Mouse (Mus musculus) forebrain, embryonic 16.5 days (tissue): ENCODE data around the gene Cmtm8. TPM values are rescaled to one million over a fixed set of nuclear protein-coding genes. Genes with fewer than 3 reads are reported as not detected.

Source experiments
- ATAC-seq: fragments of 200-750 bp; cut with Nextera tagmentation; 2 replicates; pipeline ENCODE4 v1.8.0; 2017; ENCODE audit warnings: mild to moderate bottlenecking, moderate library complexity
- H3K27ac ChIP-seq: fragments of 300-500 bp; sonication (generic); 2 replicates; pipeline ENCODE4 v1.5.1; 2014; ENCODE audit warnings: low read length, control low read depth
- H3K27me3 ChIP-seq: fragments of 300-500 bp; sonication (generic); replicated peaks from 2 replicates; pipeline ENCODE4 v1.6.1; 2014; ENCODE audit warnings: low read length; ENCODE audit not compliant: control insufficient read depth, insufficient read depth
- H3K36me3 ChIP-seq: fragments of 300-500 bp; sonication (generic); 2 replicates; pipeline ENCODE4 v1.6.1; 2014; ENCODE audit not compliant: control insufficient read depth, insufficient read depth
- H3K4me1 ChIP-seq: fragments of 300-500 bp; sonication (generic); replicated peaks from 2 replicates; pipeline ENCODE4 v1.6.1; 2014; ENCODE audit warnings: low read length; ENCODE audit not compliant: control insufficient read depth, insufficient read depth
- H3K4me2 ChIP-seq: fragments of 300-500 bp; sonication (generic); 2 replicates; pipeline ENCODE4 v1.6.1; 2014; ENCODE audit warnings: mild to moderate bottlenecking, low read length, control low read depth
- H3K4me3 ChIP-seq: fragments of 300-500 bp; sonication (generic); replicated peaks from 2 replicates; pipeline ENCODE4 v1.5.1; 2014; ENCODE audit warnings: mild to moderate bottlenecking, low read length, control low read depth
- H3K9ac ChIP-seq: fragments of 300-500 bp; sonication (generic); replicated peaks from 2 replicates; pipeline ENCODE4 v1.6.1; 2014; ENCODE audit warnings: low read depth, low read length, control low read depth
- H3K9me3 ChIP-seq: fragments of 300-500 bp; sonication (generic); 2 replicates; pipeline ENCODE4 v1.6.1; 2016; ENCODE audit warnings: low read length; ENCODE audit not compliant: control insufficient read depth
- WGBS: fragments of 180-500 bp; shearing (Covaris S2); extraction: QIAGEN DNeasy Blood & Tissue Kit; methylation state at CpG from one replicate; pipeline ENCODE4 v1.1.7; 2014; 5-methylcytosine and 5-hydroxymethylcytosine counted together
- polyA plus RNA-seq: library from polyadenylated mRNA; unstranded; fragments of >200 nt; fragmentation: Nextera tagmentation; extraction: Ambion mirVana; gene quantifications from 2 replicates; pipeline ENCODE4 v1.2.1, GENCODE M21; 2015

The Cmtm8 gene
- polyA plus RNA-seq, 1 experiment from 2014 or later, result 8.2 TPM

- WGBS, result 95% methylated on average over 8 of the region's 8 CpGs
- Histone ChIP-seq H3K9ac (no peak overlapping the region), H3K4me1 (peaks cover 7% of the 10 kb centered on the region; the same call in 1 of the 2 replicates), H3K27me3 (no peaks in the 10 kb centered on the region), H3K4me3 (no peak overlapping the region), H3K36me3 (no peaks in the 10 kb centered on the region), H3K4me2 (no peak overlapping the region), H3K9me3 (no peaks in the 10 kb centered on the region), H3K27ac (no peak overlapping the region)
- no peak for ATAC-seq
These were observed 14.3 kb downstream of the Cmtm8 start for GRCm38 (mm10) chr9:114829669-114830068.

- no peak overlapping the region for H3K4me2 ChIP-seq
- H3K9ac ChIP-seq, result no peak overlapping the region
- 96% methylated on average over 6 of the region's 6 CpGs for WGBS
- peaks cover 7% of the 10 kb centered on the region; the same call in 1 of the 2 replicates for H3K4me1 ChIP-seq
- no peak overlapping the region for H3K4me3 ChIP-seq
- no peak overlapping the region for H3K27ac ChIP-seq
- no peak for ATAC-seq
- no peaks in the 10 kb centered on the region for H3K27me3 ChIP-seq
- no peaks in the 10 kb centered on the region for H3K36me3 ChIP-seq
- H3K9me3 ChIP-seq, result no peaks in the 10 kb centered on the region
These were observed 15.6 kb downstream of the Cmtm8 start for GRCm38 (mm10) chr9:114828377-114828776.

- no peak overlapping the region for H3K4me2 ChIP-seq
- no peak overlapping the region for H3K9ac ChIP-seq
- H3K36me3 ChIP-seq, result no peaks in the 10 kb centered on the region
- H3K27me3 ChIP-seq, result no peaks in the 10 kb centered on the region
- no peak for ATAC-seq
- no peak overlapping the region for H3K4me3 ChIP-seq
- peaks cover 7% of the 10 kb centered on the region; the same call in 1 of the 2 replicates for H3K4me1 ChIP-seq
- no peaks in the 10 kb centered on the region for H3K9me3 ChIP-seq
- 90% methylated on average over 1 of the region's 1 CpGs for WGBS
- H3K27ac ChIP-seq, result no peak overlapping the region
These were observed 16.6 kb downstream of the Cmtm8 start for GRCm38 (mm10) chr9:114827242-114827852.

- Histone ChIP-seq H3K27ac (no peak overlapping the region), H3K36me3 (no peaks in the 10 kb centered on the region), H3K4me2 (no peak overlapping the region), H3K27me3 (no peaks in the 10 kb centered on the region), H3K4me1 (no peaks in the 10 kb centered on the region), H3K4me3 (no peak overlapping the region), H3K9me3 (no peaks in the 10 kb centered on the region), H3K9ac (no peak overlapping the region)
- no peak for ATAC-seq
- WGBS, result 95% methylated on average over 7 of the region's 7 CpGs
These were observed 19.8 kb downstream of the Cmtm8 start for GRCm38 (mm10) chr9:114824166-114824565.

GRCm38 (mm10) chr9:114821548-114822289 is 22.2 kb downstream of the Cmtm8 start:
- H3K27ac ChIP-seq, result no peak overlapping the region
- no peaks in the 10 kb centered on the region for H3K9me3 ChIP-seq
- H3K9ac ChIP-seq, result no peak overlapping the region
- no peak overlapping the region for H3K4me2 ChIP-seq
- no peaks in the 10 kb centered on the region for H3K36me3 ChIP-seq
- no peak overlapping the region for H3K4me3 ChIP-seq
- H3K27me3 ChIP-seq, result no peaks in the 10 kb centered on the region
- H3K4me1 ChIP-seq, result no peaks in the 10 kb centered on the region
- WGBS, result 93% methylated on average over 15 of the region's 15 CpGs
- no peak for ATAC-seq

- WGBS, result 83% methylated on average over 3 of the region's 3 CpGs
These were observed 25.0 kb downstream of the Cmtm8 start for GRCm38 (mm10) chr9:114818918-114819317.

GRCm38 (mm10) chr9:114817012-114817411 is 26.9 kb downstream of the Cmtm8 start:
- Histone ChIP-seq H3K4me2 (no peak overlapping the region), H3K27ac (no peak overlapping the region), H3K9ac (no peak overlapping the region), H3K9me3 (no peaks in the 10 kb centered on the region), H3K4me3 (no peak overlapping the region), H3K27me3 (no peaks in the 10 kb centered on the region), H3K4me1 (no peaks in the 10 kb centered on the region), H3K36me3 (no peaks in the 10 kb centered on the region)
- ATAC-seq, result no peak
- 85% methylated on average over 7 of the region's 7 CpGs for WGBS

More at GRCm38 (mm10) chr9:114818918-114819317, 25.0 kb downstream of the Cmtm8 start:
- Histone ChIP-seq H3K36me3 (no peaks in the 10 kb centered on the region), H3K9ac (no peak overlapping the region), H3K4me1 (no peaks in the 10 kb centered on the region), H3K4me3 (no peak overlapping the region), H3K27ac (no peak overlapping the region), H3K27me3 (no peaks in the 10 kb centered on the region), H3K4me2 (no peak overlapping the region), H3K9me3 (no peaks in the 10 kb centered on the region)
- ATAC-seq, result no peak

- Histone ChIP-seq H3K4me2 (no peak overlapping the region), H3K9me3 (no peaks in the 10 kb centered on the region)
- no peak for ATAC-seq
These were observed 27.8 kb downstream of the Cmtm8 start for GRCm38 (mm10) chr9:114816121-114816520.

GRCm38 (mm10) chr9:114815315-114815714 is 28.6 kb downstream of the Cmtm8 start:
- 72% methylated on average over 4 of the region's 4 CpGs for WGBS
- H3K27ac ChIP-seq, result no peak overlapping the region
- no peaks in the 10 kb centered on the region for H3K4me1 ChIP-seq
- no peak for ATAC-seq
- H3K9me3 ChIP-seq, result no peaks in the 10 kb centered on the region
- H3K4me2 ChIP-seq, result no peak overlapping the region
- no peaks in the 10 kb centered on the region for H3K36me3 ChIP-seq
- no peak overlapping the region for H3K4me3 ChIP-seq
- H3K9ac ChIP-seq, result no peak overlapping the region
- H3K27me3 ChIP-seq, result no peaks in the 10 kb centered on the region

More at GRCm38 (mm10) chr9:114816121-114816520, 27.8 kb downstream of the Cmtm8 start:
- no peak overlapping the region for H3K27ac ChIP-seq
- H3K4me3 ChIP-seq, result no peak overlapping the region
- H3K27me3 ChIP-seq, result no peaks in the 10 kb centered on the region
- no peaks in the 10 kb centered on the region for H3K4me1 ChIP-seq
- no peaks in the 10 kb centered on the region for H3K36me3 ChIP-seq
- H3K9ac ChIP-seq, result no peak overlapping the region
- 96% methylated on average over 7 of the region's 7 CpGs for WGBS
